Mouse (Mus musculus) spleen, adult 2 months (tissue): ENCODE results near the gene a. TPM values are rescaled to one million over a fixed set of nuclear protein-coding genes. Genes with fewer than 3 reads are reported as not detected.

Source experiments
- DNase-seq, 2 experiments: peaks; one replicate each; pipeline versions ENCODE4 v3.0.0 to v3.0.0-alpha.2; 2012 to 2021; ENCODE audit warnings: low spot score in 2 of 2, low read depth in 1 of 2
- H3K27ac ChIP-seq: fragments of 200-500 bp; 2 replicates; pipeline ENCODE4 v1.5.1; 2012; ENCODE audit warnings: low read length, inconsistent platforms; ENCODE audit not compliant: insufficient read depth
- H3K27me3 ChIP-seq: fragments of 200-500 bp; 2 replicates; pipeline ENCODE4 v1.6.1; 2012; ENCODE audit warnings: mild to moderate bottlenecking, moderate library complexity, low read length, inconsistent platforms; ENCODE audit not compliant: control insufficient read depth, insufficient read depth
- H3K36me3 ChIP-seq: fragments of 200-500 bp; 2 replicates; pipeline ENCODE4 v1.6.1; 2012; ENCODE audit warnings: mild to moderate bottlenecking, low read length, inconsistent platforms; ENCODE audit not compliant: control insufficient read depth, insufficient read depth
- H3K4me1 ChIP-seq: fragments of 200-500 bp; 2 replicates; pipeline ENCODE4 v1.6.1; 2011; ENCODE audit warnings: inconsistent platforms; ENCODE audit not compliant: control insufficient read depth, insufficient read depth, insufficient read length
- H3K4me3 ChIP-seq: fragments of 200-500 bp; 2 replicates; pipeline ENCODE4 v1.5.1; 2011; ENCODE audit warnings: mild to moderate bottlenecking, inconsistent platforms; ENCODE audit not compliant: insufficient read depth, insufficient read length; ENCODE audit errors: extremely low read depth
- CTCF ChIP-seq: fragments of 200-500 bp; IDR thresholded peaks from 2 replicates; pipeline ENCODE4 v1.5.1; 2011; ENCODE audit warnings: mild to moderate bottlenecking, inconsistent platforms; ENCODE audit not compliant: insufficient read depth, insufficient read length, insufficient replicate concordance; ENCODE audit errors: extremely low read depth
- POLR2A ChIP-seq: fragments of 200-500 bp; IDR thresholded peaks from 2 replicates; pipeline ENCODE4 v1.6.1; 2011; ENCODE audit warnings: low read depth, low read length, inconsistent platforms
- WGBS: fragments of 180-500 bp; shearing (Covaris S2); methylation state at CpG from one replicate; pipeline ENCODE4 v1.1.7; 2018; 5-methylcytosine and 5-hydroxymethylcytosine counted together
- polyA plus RNA-seq: library from polyadenylated mRNA; depleted of rRNA; stranded (reverse); fragments of >200 nt; gene quantifications from 2 replicates; pipeline ENCODE4 v1.2.3, GENCODE M21; 2012

a gene
- polyA plus RNA-seq, 1 experiment = not detected

DNA sequence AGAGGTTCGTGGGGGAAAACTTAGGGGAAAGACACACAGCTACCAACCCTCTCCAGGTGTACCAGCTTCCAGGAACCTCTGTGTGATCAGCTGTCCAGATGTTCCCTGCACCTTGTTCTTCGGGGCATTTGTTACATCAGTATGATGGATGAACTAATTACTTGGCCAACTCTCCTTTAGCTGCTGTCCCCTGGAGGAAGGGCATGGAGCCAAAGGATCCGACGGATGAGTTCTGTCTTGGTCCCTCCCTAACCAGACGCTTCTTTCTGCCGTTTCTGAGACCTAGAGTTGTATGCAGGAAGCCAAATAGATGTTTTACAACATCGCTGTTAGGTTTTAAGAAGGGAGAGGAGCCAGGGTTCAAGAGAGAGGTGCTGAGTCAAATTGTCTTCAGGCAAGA is 239.6 kb downstream of the a start:
- no peak for DNase-seq
- H3K4me3 ChIP-seq = no peak overlapping the region
- H3K36me3 ChIP-seq = no peaks in the 10 kb centered on the region
- TF ChIP-seq CTCF = no peak
- no peak for TF ChIP-seq POLR2A
- no peak overlapping the region for H3K27ac ChIP-seq
- WGBS = 78% methylated on average over 7 of the region's 7 CpGs
- no peaks in the 10 kb centered on the region for H3K4me1 ChIP-seq
- no peaks in the 10 kb centered on the region for H3K27me3 ChIP-seq

DNA sequence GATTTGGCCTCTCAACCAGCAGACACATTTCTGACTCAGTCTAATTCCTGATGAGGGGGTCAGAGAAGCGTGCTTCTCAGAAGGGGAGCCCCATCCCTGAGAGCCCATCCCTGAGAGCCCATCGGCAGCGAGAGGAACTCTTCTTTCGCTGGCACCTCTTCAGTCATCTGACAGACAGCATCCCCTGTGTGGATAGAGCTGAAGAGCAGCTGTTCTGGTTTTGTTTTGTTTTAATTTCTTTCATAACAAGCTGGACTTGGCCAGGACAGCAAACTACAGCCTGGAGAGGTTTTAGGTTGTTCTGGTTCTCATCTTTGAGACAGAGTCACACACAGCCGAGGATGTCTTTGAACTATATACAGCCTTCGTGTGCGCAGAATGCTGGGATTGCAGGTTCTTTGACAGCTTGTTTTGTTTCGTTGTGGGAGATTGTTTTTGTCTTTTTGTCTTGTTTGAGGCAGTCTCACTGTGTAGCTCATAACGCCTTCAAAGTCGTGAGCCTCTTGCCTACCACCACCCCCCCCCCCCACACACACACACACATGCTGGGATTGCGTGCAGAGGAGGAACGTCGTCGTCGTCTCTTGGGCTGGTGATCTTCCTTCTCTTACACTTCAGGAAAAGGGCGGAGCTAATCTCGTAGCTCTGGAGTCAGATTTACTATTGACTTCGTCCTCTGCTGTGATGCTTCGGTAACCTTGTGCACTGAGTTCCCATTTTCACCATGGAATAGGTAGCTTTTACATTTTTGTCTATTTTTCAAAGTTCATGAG is 241.9 kb downstream of the a start:
- Histone ChIP-seq H3K4me1 (no peaks in the 10 kb centered on the region), H3K4me3 (no peak overlapping the region), H3K27me3 (no peaks in the 10 kb centered on the region), H3K27ac (no peak overlapping the region), H3K36me3 (no peaks in the 10 kb centered on the region)
- no peak for DNase-seq
- TF ChIP-seq CTCF = no peak
- TF ChIP-seq POLR2A = no peak
- WGBS = 33% methylated on average over 19 of the region's 19 CpGs

DNA sequence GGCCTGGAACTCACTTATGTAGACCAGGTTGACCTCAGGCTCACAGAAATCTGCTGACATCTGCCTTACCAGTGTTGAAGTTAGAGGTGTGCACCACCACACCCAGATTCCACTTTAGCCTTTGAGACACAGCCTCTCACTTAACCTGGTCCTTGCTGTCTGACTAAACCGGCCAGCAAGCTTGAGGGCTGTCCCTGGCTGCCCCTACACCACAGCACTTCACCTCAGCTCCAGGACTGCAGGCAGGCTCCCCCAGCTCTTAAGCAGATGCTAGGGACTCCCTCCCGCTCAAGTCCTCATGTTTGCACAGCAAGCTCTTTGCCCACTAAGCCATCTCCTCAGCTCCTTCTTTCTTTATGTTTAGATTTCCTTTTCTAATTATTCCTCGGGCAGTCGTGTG is 248.8 kb downstream of the a start:
- no peaks in the 10 kb centered on the region for H3K27me3 ChIP-seq
- WGBS = 88% methylated on average over 4 of the region's 4 CpGs
- H3K36me3 ChIP-seq = no peaks in the 10 kb centered on the region
- no peaks in the 10 kb centered on the region for H3K4me1 ChIP-seq
- H3K4me3 ChIP-seq = no peak overlapping the region
- TF ChIP-seq POLR2A (no peak), CTCF (no peak)
- no peak for DNase-seq
- no peak overlapping the region for H3K27ac ChIP-seq

DNA sequence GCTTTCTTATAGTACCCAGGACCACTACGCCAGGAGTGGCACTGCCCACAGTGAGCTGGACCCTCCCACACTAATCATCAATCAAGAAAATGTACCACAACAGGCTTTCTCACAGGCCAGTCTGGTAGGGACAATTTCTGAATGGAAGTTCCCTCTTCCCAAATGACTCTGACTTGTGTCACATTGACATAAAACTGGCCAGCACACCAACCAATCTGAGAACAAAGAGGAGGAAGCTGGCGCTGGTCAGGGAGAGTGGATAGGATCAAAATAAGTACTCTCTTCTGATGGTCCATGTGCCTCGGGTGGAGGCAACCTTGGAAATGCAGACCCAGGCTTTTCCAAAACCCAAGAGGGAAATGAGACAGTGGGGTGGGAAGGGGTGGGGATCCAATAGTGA is 253.3 kb downstream of the a start:
- WGBS = 70% methylated on average over 3 of the region's 3 CpGs
- no peak for DNase-seq
- H3K27ac ChIP-seq = no peak overlapping the region
- H3K36me3 ChIP-seq = no peaks in the 10 kb centered on the region
- H3K4me1 ChIP-seq = no peaks in the 10 kb centered on the region; the same call in 1 of the 2 replicates
- no peaks in the 10 kb centered on the region for H3K27me3 ChIP-seq
- no peak overlapping the region for H3K4me3 ChIP-seq
- TF ChIP-seq CTCF (no peak), POLR2A (no peak)

DNA sequence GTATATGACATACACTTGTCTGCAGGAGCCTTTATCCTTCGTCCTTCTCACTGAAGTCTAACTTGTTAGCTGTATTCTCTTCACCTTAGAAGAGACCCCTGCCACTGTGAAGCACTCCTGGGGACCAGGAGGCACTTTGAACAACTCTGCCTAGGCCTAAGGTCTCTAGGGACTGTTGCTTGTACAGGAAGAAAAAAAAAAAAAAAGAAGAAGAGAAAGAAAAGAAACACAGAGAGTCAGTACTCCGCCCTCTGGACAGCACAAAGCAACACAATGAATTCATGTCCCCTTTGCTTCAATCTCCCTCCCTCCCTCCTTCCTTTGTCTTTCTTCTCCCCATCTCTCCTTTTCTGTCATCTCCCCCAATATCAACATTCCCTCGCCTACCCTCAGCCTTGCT is 253.9 kb downstream of the a start:
- TF ChIP-seq CTCF (no peak), POLR2A (no peak)
- Histone ChIP-seq H3K27ac (no peak overlapping the region), H3K27me3 (no peaks in the 10 kb centered on the region), H3K4me1 (peaks cover under 1% of the 10 kb centered on the region; the same call in 1 of the 2 replicates), H3K36me3 (no peaks in the 10 kb centered on the region), H3K4me3 (no peak overlapping the region)
- no peak for DNase-seq
- WGBS = 67% methylated on average over 3 of the region's 3 CpGs

DNA sequence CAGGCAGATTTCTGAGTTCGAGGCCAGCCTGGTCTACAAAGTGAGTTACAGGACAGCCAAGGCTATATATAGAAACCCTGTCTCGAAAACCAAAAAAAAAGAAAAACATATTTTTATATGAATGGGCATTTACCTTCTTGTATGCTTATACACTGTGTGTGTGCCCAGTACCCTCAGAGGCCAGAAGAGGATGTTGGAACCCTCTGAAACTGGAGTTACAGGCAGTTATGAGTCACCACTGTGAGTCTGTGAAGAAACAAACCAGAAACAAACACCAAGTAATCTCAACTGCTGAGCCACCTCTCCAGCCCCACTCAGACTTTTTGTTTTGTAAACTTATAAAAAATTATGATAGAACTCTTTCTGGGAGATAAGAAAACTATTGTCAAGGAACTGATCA is 255.6 kb downstream of the a start:
- Histone ChIP-seq H3K36me3 (no peaks in the 10 kb centered on the region), H3K4me3 (no peak overlapping the region), H3K27me3 (no peaks in the 10 kb centered on the region), H3K4me1 (peaks cover 7% of the 10 kb centered on the region; the same call in 1 of the 2 replicates), H3K27ac (no peak overlapping the region)
- TF ChIP-seq POLR2A (no peak), CTCF (no peak)
- no peak for DNase-seq
- 72% methylated on average over 2 of the region's 2 CpGs for WGBS

DNA sequence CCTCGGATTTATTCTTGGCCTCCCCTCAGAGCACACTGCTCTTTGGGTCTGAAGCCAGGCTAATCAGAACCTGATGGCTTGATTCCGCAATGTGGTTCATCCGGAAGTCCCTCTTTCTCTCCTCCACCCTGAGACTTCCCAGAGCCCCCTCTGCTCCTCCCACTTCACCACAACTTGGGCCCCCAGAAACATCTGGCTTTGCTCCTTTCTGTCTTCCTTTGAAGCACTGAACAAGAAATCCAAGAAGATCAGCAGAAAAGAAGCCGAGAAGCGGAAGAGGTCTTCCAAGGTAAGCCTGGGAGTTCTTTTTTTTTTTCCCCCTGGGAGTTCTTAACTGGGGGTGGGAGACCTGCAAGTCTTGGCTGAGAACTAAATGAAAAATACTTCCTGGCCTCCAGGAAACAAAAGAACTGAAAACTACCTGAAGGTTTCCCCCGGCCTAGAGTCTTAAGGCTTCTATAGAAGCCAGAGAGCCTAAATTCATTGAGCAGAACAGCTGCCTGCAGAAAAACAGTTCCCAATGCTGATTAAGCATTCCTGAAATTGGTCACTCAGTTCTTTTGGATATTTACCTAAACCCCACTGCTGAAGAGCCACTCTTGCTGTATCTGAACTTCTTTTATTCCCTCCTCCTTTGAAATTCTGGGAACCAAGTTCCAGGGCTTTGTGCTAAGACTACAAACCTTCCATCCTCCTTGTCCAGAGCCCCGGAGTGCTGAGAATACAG is 256.4 kb downstream of the a start:
- peaks cover 7% of the 10 kb centered on the region; the same call in 1 of the 2 replicates for H3K4me1 ChIP-seq
- WGBS = 78% methylated on average over 7 of the region's 7 CpGs
- H3K36me3 ChIP-seq = no peaks in the 10 kb centered on the region
- H3K4me3 ChIP-seq = no peak overlapping the region
- DNase-seq = no peak
- H3K27ac ChIP-seq = no peak overlapping the region
- H3K27me3 ChIP-seq = no peaks in the 10 kb centered on the region
- TF ChIP-seq POLR2A = no peak
- TF ChIP-seq CTCF = no peak
